Mouse (Mus musculus) embryo, embryonic 10 days (tissue): ENCODE results near the gene Dock6.
A peak's percentile ranks its signal among the peaks of the same experiment; 100 is the strongest.
"Not testable (repeated sequence)": the region's sequence is repeated elsewhere in the genome, so short reads cannot be mapped to it uniquely, and the experiment has no call there.

Experiments used
- DNase-seq: peaks from one replicate; pipeline ENCODE4 v3.0.0-alpha.2; 2015; ENCODE audit warnings: low spot score

Dock6 gene

DNA sequence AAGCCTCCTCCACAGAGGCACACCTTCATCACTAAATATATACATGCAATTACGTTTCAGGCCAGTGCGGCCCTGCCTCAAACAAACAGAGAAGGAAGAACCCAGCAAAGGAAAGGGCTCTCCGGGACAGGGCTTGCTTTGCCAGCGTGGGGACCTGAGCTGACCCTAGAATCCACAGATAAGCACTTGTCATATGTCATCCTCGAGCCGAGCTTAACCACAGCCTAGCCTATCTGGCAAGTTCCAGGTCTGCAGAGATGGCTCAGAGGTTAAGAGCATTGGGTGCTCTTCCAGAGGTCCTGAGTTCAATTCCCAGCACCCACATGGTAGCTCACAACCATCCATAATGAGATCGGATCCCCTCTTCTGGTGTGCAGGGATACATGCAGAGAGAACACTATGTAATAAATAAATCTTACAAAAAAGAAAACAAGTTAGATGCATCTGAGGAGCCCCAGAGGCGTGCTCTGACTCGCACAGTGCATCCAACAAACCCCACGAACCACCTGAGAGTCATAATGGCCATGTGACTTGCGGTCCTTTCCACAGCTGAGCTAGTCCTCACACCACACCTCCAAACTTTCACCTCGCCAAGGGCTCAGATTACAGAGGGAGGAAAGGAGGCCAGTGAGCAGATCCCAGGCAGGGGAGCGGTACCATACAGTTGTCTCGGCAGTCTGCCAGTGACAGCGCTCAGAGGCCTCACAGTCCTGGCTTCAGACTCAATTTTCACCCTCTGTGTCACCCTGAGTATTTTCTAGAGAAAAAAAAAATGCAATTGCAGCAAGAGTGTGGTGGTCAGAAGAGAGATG lies 70.6 kb downstream of the Dock6 start:
- no peak for DNase-seq

DNA sequence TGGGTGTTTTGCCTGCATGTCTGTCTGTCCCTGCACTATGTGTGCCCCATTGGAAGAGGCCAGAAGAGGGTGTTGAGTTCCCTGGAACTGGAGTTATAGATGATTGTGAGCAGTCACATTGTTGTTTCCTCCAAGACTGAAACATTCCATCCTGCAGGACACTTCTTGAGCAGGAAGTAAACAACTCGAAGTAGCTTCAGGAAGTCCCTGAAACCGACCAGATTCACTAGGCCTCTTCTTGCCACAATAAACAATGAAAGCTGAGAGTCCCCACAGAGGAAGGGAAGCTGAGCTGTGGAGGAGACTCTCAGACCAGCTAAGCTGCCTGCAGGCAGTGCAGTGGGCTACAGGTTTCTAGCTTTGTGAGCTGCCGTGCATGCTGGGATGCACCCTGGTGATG lies 74.7 kb downstream of the Dock6 start:
- DNase-seq = no peak

DNA sequence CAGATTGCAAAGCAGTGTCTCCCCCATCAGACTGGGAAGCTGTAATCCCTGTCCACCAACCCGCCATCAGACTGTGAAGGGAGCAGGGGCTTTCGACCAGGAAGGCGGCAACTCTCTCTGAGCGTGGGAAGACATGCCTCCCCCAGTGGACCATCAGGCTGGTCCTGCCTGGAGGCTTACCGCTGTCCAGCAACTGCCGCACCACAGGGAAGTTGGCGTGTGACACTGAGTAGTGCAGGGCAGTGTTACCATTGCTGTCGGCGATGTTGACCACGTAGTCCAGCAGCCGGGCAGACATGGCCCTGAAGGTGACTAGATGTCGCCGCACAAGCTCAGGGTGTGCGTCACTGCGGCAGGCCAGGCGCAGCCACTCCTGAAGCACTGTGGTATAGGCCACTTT lies 78.1 kb downstream of the Dock6 start:
- DNase-seq = no peak

DNA sequence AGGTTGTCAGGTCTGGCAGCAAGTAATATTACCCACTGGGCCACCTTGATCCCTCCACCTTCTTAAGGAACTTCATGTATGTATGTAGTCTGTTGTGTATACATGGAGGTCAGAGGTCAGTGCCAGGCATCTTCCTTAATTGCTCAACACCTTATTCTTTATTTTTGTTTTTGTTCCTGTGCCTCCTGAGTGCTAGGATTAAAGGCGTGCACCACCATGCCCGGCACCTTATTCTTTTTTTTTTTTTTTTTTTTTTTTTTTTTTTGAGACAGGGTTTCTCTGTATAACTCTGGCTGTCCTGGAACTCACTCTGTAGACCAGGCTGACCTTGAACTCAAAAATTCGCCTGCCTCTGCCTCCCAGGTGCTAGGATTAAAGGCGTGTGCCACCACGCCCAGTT lies 79.0 kb downstream of the Dock6 start:
- DNase-seq = not testable (repeated sequence)

DNA sequence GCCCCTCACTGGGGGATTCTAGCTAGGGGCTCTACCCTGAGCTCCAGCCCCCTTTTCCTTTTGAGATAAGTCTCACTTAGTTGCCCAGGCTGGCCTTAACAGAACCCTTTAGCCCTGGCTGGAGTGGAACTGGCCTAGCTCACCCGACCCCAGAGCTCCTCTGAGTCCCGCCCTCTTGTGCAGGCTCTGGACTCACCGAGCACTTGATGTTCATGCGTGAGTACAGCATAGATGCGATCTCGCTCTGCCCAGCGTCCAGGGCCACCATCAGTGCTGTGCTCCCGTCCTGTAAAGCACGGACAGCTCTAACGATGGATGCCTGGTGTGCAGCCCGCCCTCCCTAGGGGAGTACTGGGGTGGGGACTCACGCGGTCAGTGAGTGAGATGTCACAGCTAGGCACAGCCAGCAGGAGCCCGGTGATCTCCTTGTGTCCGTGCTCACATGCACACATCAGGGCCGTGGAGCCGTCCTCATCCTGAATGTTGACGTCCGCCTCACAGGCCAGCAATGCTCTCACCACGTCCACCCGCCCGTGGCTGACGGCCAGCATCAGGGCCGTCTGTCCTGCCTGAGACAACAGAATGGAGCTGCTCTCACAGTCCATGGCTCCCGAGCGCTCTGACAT lies 82.8 kb downstream of the Dock6 start:
- no peak for DNase-seq

DNA sequence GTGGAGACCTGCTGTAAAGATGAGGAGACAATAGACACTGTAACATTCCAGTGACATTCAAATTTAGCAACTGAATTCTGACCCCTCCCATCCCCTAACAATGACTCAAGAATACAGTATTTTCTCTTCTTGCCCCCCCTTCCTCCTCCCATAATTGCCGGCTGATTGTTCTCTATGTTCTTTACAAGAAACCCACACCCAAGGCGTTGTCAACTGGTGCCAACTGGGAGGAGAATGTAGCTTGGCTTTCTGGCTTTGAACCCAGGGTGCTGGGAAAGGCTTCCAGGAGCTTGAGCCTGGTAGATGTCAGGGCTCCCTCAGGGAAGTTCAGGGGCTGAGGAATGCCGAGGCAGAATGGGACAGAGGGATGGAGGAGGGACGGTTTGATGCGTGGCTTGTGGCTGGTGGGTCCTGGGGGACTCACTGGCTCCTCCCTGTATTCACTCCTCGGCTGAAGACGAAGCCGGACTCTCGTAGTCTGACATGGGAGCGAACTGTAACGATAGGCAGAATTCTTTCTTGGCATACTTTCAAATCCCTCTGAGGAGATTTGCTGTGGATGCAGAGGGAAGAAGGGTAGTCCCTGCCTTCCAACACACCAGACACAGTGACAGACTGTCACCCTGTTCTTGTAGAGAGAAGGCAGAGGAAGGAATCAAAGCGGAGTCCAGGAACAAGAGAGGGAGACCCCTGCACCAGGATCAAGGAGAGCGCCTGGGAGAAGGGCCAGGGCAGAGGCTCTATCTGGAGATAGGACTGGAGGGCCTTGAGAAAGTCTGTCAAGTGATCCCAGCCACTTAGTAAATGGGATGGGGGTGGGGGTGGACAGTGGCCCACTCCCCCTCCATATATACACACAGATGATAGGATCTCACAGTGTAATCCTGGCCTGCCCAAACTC lies 83.7 kb downstream of the Dock6 start:
- DNase-seq = no peak

DNA sequence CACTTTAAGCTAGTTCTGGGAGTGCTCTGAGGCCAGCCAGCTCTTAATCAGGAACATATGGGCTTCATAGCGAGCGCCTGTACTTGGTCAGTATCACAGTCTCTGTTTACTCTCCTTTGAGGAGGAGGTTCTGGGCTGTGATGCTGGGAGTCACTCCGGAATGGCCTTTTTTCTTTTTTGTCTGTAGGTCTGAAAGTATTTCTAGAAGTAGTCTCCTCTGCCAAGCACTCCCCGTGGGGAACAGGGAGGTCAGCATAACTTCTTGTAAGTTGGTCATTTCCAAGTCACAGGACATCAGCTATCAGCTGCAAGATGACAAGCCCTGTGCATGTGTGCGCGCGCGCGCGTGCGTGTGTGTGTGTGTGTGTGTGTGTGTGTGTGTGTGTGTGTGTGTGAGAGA lies 84.5 kb downstream of the Dock6 start:
- DNase-seq = peak; percentile 65

DNA sequence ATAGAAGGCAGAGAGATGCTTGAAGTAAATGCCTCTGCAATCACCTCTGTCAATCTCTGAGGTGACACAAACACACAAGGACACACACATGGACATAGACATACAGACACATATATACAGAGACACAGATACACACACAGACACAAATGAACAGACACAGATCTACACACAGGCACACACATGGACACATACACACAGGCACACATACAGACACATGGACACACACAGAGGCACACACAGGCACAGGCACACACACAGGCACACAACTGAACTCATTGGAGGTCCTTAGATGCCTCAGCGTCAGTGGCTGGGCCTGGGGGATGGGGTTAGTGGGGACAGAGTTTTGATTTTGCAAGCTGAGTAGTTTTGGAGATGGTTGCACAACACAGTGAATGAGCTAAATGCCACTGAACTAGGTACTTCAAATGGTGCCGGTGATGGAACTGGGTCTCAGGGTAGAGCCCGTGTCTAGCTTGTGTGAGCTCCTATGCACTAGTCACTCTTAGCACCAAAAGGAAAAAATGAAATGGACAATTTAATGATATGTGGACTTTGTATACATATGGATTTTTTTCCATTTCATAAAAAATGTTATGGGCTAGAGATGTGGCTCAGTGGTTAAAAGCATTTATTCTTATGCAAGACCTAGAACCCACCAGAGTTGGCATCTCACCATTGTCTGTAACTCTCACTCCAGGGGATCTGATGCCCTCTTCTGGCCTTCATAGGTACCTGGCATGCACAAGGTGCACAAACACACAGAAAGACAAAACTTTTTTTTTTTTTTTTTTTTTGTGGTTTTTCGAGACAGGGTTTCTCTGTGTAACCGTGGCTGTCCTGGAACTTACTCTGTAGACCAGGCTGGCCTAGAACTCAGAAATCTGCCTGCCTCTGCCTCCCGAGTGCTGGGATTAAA lies 88.1 kb downstream of the Dock6 start:
- no peak for DNase-seq

DNA sequence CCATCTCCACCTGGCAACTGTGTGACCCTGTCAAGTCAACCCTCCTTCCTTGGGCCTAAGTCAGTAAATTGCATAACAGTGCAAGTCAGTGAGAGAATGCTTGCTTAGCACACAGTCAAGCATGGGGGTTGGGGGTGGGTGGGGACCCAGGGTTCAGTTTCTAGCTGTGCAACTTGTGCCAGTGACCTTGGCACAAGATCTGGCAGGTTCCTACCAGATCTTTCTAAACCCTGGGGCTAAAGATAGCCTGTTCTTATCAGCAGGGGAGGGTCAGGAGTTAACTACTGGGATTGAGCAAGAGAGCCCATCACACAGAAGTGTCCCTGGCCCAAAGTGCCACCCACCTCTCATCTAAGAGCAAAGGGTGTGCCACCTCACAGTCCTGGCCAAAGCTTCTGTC lies 90.3 kb downstream of the Dock6 start:
- no peak for DNase-seq

DNA sequence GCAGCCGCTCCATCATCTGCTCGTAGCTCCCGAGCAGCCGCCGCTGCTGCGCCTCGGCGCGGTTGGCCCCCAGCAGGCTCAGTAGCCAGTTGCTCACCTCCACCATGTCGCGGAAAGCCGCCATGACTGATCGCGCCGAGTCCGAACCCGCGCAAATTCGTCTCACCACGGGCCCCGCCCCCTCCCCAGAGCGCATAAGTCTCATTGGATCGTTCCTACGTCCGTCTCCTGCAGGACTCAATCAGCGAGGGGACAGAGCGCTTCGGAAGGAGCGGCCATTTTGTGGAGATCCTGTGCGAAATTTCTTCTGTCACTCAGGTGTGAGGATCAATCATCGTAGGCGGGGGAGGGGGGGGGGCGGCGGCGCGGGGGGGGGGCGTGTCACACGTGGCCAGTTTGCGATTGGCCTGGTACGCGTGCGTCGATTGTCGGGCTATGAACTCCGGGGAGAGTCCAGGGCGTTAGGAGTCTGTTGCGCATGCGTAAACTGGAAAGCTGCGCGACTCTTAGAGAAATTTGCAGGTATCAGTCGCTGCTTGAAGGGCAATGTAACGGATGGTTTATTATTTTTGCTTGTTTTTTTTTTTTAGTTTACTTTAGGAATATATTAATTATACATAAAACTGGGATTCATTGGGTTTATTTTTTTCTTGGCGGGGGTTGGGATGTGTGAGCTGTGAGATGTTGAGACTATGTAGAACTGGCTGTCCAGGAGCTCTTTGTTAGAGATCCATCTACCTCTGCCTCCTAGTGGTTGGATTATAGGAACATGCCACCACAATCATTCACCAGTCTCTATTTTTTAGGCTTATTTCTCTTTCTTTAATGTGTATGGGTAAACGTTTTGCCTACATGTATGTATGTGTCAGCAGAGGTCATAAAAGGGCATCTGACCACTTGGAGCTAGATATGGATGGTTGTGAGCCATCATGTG lies 92.0 kb downstream of the Dock6 start, which contains the start of gene Spc24:
Gene Spc24, minus strand, starts transcription at position 149 of the 934 bp plus-strand sequence.
- DNase-seq = peak; percentile 98

DNA sequence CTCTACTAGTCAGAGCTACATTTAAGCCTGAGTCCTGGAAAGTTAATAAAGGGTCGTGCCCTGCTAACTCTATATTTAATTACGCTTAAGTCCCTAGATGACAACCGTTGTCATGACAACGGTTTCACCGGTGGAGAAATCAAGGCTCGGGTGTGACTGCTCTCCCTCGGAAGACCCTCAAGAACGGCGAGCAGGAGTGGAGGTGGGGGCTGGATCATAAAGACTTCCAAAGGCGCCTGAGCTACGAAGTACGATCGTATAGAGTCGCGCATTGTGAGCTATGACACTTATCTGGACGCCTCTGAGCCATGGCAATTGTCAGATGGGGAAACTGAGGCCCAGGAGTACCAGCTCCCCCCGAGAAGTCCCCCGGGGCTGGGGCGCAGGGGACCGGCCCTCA lies 92.7 kb downstream of the Dock6 start:
- peak; percentile 44 for DNase-seq

DNA sequence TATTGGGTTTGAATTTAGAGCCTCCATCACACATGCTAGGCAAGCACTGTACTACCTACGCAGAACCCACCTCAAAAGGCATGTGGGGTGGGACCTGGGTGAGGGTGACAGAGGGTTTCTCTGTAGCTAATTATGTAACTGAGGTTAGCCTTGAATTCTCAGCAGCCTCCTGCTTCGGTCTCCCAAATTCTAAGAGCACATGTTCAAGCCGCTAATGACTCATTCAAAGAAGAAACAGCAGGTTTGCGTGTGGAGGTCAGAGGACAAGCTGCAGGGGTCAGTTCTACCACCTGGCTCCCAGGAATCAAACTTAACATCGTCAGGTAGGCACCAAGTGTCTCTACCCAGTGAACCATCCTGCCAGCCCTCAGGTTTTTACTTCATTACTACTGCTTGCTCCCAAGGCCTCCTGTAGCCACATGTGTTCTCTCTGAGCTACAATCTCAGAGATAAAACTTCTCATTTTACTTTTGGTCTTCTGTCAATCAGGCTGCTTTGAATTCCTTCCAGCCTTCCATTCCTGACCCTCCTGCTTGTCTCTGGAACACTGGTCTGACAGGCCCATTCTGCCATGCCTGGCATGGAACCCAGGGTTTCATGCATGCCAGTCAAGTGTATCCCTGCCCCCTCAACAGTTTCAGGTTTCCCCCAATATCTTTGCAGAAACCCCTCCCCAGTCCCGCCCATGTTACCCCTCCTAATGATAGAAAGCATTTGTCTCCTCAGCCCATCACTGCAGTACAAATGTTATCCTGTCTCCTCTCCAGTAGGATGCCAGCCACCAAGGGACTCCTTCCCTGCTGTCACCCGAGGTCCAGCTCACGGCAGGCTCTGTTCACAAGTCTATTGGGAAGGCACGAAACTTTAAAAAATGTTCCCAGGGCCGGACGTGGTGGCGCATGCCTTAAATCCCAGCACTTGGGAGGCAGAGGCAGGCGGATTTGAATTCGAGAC lies 93.6 kb downstream of the Dock6 start:
- no peak for DNase-seq

DNA sequence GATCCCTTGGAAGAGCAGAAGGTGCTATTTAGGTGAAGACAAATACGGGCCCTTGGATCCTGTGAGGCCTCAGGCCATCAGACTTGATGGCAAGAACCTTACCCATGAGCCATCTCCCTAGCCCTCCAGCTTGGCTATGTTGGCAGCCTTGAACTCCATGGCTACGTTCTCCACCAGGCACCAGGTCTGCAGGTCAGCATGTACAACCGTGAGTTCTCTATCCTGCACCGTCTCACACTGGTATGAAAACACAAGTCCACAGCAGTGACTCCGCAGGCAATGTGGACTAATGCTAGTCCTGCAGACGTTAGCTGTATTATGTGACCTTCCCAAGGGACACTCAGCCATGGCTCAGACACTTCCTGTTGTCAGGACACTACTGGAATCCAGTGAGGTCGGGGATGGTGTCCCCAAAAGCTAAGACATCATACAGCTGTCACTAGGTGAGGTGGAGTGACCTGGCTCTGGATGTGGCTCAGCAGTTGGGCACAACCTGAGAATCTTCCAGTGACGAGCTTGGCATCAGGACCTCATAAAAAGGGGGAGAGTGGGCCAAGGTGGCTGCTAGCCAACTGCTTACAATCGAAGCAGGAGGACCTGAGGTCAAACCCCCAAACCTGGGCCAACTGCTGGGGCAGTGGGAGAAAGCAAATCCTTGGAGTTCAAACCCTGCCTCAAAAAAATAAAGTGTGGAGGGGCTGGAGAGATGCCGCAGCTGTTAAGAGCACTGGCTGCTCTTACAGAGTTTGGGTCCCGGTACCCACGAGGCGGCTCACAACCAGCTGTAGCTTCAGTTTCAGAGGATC lies 97.7 kb downstream of the Dock6 start:
- no peak for DNase-seq

DNA sequence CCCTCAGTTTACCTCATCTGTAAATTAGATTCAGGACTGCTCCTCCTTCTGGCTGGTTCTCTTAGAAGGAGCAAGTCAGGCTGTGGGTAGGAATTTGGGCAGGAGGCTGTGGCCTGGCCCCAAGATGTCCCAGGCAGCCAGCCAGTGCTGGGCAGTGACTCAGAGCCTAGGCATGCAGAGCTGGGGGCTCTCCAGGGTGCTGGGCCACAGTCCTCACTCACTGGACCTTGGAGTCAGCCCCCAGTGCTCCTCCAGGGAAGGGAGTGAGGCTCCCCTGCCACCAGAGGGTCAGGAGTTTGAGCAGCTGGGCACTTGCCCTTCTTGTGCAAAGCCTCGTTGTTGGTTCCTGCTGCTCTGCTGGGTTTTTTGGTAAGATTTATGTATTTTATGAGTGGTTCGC lies 98.4 kb downstream of the Dock6 start:
- no peak for DNase-seq

DNA sequence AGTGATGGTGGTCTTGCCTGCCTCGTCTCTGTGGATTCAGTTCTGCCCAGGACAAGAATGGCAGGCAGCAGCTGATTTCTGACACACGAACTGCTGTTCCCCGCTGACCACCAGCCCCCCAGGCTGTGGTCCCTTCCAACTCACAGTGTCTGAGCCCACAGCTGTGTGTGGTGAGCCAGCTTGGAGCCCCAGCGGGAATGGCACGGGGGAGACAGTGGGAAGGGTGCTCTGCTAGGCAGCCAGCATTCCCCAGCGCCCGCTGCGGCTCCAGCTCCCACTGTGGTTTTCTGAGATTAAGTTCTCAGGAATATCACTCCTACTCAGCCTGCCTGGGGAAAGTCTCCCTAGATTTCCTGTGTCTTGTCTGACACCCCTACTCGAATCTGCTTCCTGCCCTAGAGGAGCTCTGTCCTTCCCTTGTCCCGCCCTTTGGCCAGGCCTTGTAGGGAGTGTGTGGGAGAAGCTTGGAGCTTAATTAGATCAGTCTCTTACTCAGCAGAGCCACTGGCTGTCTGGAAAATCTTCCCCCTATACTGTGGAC lies 100.1 kb downstream of the Dock6 start:
- DNase-seq = no peak

DNA sequence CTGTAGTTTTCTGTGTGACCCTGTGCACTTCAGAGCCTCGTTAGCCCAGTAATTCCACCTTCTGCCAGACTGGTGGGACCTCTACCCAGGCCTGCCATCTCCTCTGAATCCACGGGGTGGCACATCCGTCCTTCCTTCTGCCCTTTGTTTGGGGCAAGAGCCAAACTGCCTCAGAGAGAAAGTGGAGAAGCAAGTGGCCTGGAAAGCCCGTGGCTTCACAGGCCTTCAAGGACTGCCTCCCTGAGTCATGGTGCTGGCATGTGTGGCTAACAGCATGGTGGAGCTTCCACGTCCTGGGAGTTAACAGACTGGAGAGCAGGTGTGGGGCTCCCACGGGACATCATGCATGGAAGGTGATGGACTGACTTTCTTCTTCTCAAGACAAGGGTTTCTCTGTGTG lies 101.1 kb downstream of the Dock6 start:
- DNase-seq = no peak

DNA sequence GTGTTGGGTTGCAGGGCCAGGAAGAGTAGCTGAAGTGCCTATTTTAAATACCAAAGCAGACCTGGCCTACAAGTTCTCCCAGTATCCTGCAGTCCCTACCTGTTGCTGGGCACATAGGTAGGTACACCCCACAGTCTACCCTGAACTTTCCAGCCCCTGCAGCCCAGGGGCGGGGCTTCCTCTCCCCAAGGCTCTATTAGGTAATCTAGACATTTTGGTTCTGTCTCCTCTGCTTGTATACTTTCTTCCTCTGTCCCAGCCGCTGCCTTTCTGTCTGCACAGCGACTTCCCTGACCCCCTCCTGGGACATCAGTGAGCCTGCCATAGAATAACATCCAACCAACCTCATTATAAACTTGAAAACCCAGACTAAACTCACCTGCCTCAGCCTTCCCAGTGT lies 102.1 kb downstream of the Dock6 start:
- DNase-seq = no peak
